Mouse (Mus musculus) forebrain, embryonic 13.5 days (tissue): ENCODE results near the gene P2ry1. TPM values are rescaled to one million over a fixed set of nuclear protein-coding genes. Genes with fewer than 3 reads are reported as not detected.

ENCODE experiments used
- ATAC-seq: fragments of 200-750 bp; cut with Nextera tagmentation; 2 replicates; pipeline ENCODE4 v1.8.0; 2017
- H3K27ac ChIP-seq: fragments of 300-500 bp; sonication (generic); 2 replicates; pipeline ENCODE4 v1.5.1; 2015; ENCODE audit warnings: inconsistent platforms, mild to moderate bottlenecking, moderate library complexity
- H3K27me3 ChIP-seq: fragments of 300-500 bp; sonication (generic); 2 replicates; pipeline ENCODE4 v1.6.1; 2015; ENCODE audit warnings: mild to moderate bottlenecking, inconsistent platforms
- H3K36me3 ChIP-seq: fragments of 300-500 bp; sonication (generic); 2 replicates; pipeline ENCODE4 v1.6.1; 2015; ENCODE audit warnings: mild to moderate bottlenecking, inconsistent platforms; ENCODE audit not compliant: poor library complexity, severe bottlenecking
- H3K4me1 ChIP-seq: fragments of 300-500 bp; sonication (generic); 2 replicates; pipeline ENCODE4 v1.6.1; 2015; ENCODE audit warnings: inconsistent platforms
- H3K4me2 ChIP-seq: fragments of 300-500 bp; sonication (generic); 2 replicates; pipeline ENCODE4 v1.6.1; 2015; ENCODE audit warnings: inconsistent platforms, mild to moderate bottlenecking, moderate library complexity
- H3K4me3 ChIP-seq: fragments of 300-500 bp; sonication (generic); 2 replicates; pipeline ENCODE4 v1.5.1; 2015; ENCODE audit warnings: mild to moderate bottlenecking, inconsistent platforms
- H3K9ac ChIP-seq: fragments of 300-500 bp; sonication (generic); 2 replicates; pipeline ENCODE4 v1.6.1; 2015; ENCODE audit warnings: mild to moderate bottlenecking, inconsistent platforms
- H3K9me3 ChIP-seq: fragments of 300-500 bp; sonication (generic); replicated peaks from 2 replicates; pipeline ENCODE4 v1.6.1; 2016; ENCODE audit warnings: inconsistent platforms
- WGBS: fragments of 180-500 bp; shearing (Covaris S2); methylation state at CpG from one replicate; pipeline ENCODE4 v1.1.7; 2015; 5-methylcytosine and 5-hydroxymethylcytosine counted together
- polyA plus RNA-seq: library from polyadenylated mRNA; unstranded; fragments of >200 nt; fragmentation: Nextera tagmentation; extraction: Ambion mirVana; gene quantifications from 2 replicates; pipeline ENCODE4 v1.2.1, GENCODE M21; 2015

The P2ry1 gene
- polyA plus RNA-seq, 1 experiment from 2014 or later, result 2.3 TPM

GRCm38 (mm10) chr3:61011660-61012059 lies 9.1 kb downstream of the P2ry1 start:
- Histone ChIP-seq H3K36me3 (no peaks in the 10 kb centered on the region), H3K4me3 (no peak overlapping the region), H3K4me1 (0 out of 2 replicates have a peak, but pooled peaks cover 3% of the 10 kb centered on the region), H3K9ac (no peak overlapping the region), H3K27ac (no peak overlapping the region), H3K4me2 (no peak overlapping the region), H3K27me3 (no peaks in the 10 kb centered on the region), H3K9me3 (no peaks in the 10 kb centered on the region)
- 55% methylated on average over 5 of the region's 5 CpGs for WGBS
- ATAC-seq, result no peak

- Histone ChIP-seq H3K4me3 (no peak overlapping the region), H3K4me1 (0 out of 2 replicates have a peak, but pooled peaks cover 3% of the 10 kb centered on the region), H3K36me3 (no peaks in the 10 kb centered on the region), H3K4me2 (no peak overlapping the region), H3K9me3 (no peaks in the 10 kb centered on the region), H3K9ac (no peak overlapping the region), H3K27ac (no peak overlapping the region), H3K27me3 (no peaks in the 10 kb centered on the region)
- ATAC-seq, result no peak
These were observed 10.0 kb downstream of the P2ry1 start for GRCm38 (mm10) chr3:61012550-61012949.

- Histone ChIP-seq H3K36me3 (no peaks in the 10 kb centered on the region), H3K27ac (no peak overlapping the region), H3K27me3 (no peaks in the 10 kb centered on the region), H3K9me3 (no peaks in the 10 kb centered on the region), H3K4me2 (no peak overlapping the region), H3K4me3 (no peak overlapping the region), H3K4me1 (no peaks in the 10 kb centered on the region), H3K9ac (no peak overlapping the region)
- ATAC-seq, result no peak
- WGBS, result 95% methylated on average over 2 of the region's 2 CpGs
These were observed 14.1 kb downstream of the P2ry1 start for GRCm38 (mm10) chr3:61016733-61017132.

GRCm38 (mm10) chr3:61032100-61032499 lies 29.5 kb downstream of the P2ry1 start:
- Histone ChIP-seq H3K4me2 (no peak overlapping the region), H3K4me1 (no peaks in the 10 kb centered on the region), H3K9ac (no peak overlapping the region), H3K4me3 (no peak overlapping the region), H3K9me3 (no peaks in the 10 kb centered on the region), H3K27ac (no peak overlapping the region), H3K36me3 (no peaks in the 10 kb centered on the region), H3K27me3 (no peaks in the 10 kb centered on the region)
- WGBS, result 77% methylated on average over 4 of the region's 4 CpGs
- no peak for ATAC-seq

GRCm38 (mm10) chr3:61035633-61036032 lies 33.0 kb downstream of the P2ry1 start:
- Histone ChIP-seq H3K4me1 (no peaks in the 10 kb centered on the region), H3K27ac (no peak overlapping the region), H3K9ac (no peak overlapping the region), H3K27me3 (no peaks in the 10 kb centered on the region), H3K4me2 (no peak overlapping the region), H3K36me3 (no peaks in the 10 kb centered on the region), H3K4me3 (no peak overlapping the region), H3K9me3 (no peaks in the 10 kb centered on the region)
- 67% methylated on average over 5 of the region's 5 CpGs for WGBS
- peak; percentile 61; the same call in 1 of the 2 replicates for ATAC-seq

- Histone ChIP-seq H3K27me3 (no peaks in the 10 kb centered on the region), H3K4me1 (no peaks in the 10 kb centered on the region), H3K9me3 (no peaks in the 10 kb centered on the region), H3K9ac (no peak overlapping the region), H3K4me2 (no peak overlapping the region), H3K27ac (no peak overlapping the region), H3K4me3 (no peak overlapping the region), H3K36me3 (no peaks in the 10 kb centered on the region)
- ATAC-seq, result no peak
- 59% methylated on average over 5 of the region's 5 CpGs for WGBS
These were observed 37.3 kb downstream of the P2ry1 start for GRCm38 (mm10) chr3:61039916-61040315.

- Histone ChIP-seq H3K9me3 (no peaks in the 10 kb centered on the region), H3K4me2 (no peak overlapping the region), H3K9ac (no peak overlapping the region), H3K4me1 (0 out of 2 replicates have a peak, but pooled peaks cover 5% of the 10 kb centered on the region), H3K27ac (no peak overlapping the region), H3K4me3 (no peak overlapping the region), H3K27me3 (no peaks in the 10 kb centered on the region), H3K36me3 (no peaks in the 10 kb centered on the region)
- 64% methylated on average over 3 of the region's 3 CpGs for WGBS
- peak; percentile 75 for ATAC-seq
These were observed 47.5 kb downstream of the P2ry1 start for GRCm38 (mm10) chr3:61049976-61050672.
